Mouse (Mus musculus): ENCODE measurements around the gene Cd47. TPM values are rescaled to one million over a fixed set of nuclear protein-coding genes. Genes with fewer than 3 reads are reported as not detected.
A peak's percentile ranks its signal among the peaks of the same experiment; 100 is the strongest.

Gene Cd47
- 157 and 169 TPM in 2 replicates for polyA plus RNA-seq (2015; fragmentation: Nextera tagmentation; extraction: Ambion mirVana)

- Histone ChIP-seq H3K36me3 (ENCODE audit: control insufficient read depth, insufficient read depth, low read length) (no peaks in the 10 kb centered on the region), H3K4me3 (ENCODE audit: low read depth, low read length) (no peak within 1 kb of the TSS), H3K9ac (ENCODE audit: low read depth, low read length) (no peak within 1 kb of the TSS), H3K4me1 (ENCODE audit: control insufficient read depth, insufficient read depth, low read length) (peaks cover 8% of the 10 kb centered on the region), H3K27me3 (ENCODE audit: control insufficient read depth, insufficient read depth, low read depth, low read length) (no peaks in the 10 kb centered on the region), H3K27ac (ENCODE audit: low read length) (no peak within 1 kb of the TSS), H3K4me2 (ENCODE audit: low read length) (no peak within 1 kb of the TSS), H3K9me3 (replicated peaks; ENCODE audit: control insufficient read depth, low read length, poor library complexity, severe bottlenecking) (no peaks in the 10 kb centered on the region)
- ATAC-seq = no peak
- WGBS = 88% methylated on average over 10 of the region's 10 CpGs
Observed at GRCm38 (mm10) chr16:49799597-49800561, at the start of gene Cd47. Cd47 (plus strand) TSS chr16:49800533.

DNA sequence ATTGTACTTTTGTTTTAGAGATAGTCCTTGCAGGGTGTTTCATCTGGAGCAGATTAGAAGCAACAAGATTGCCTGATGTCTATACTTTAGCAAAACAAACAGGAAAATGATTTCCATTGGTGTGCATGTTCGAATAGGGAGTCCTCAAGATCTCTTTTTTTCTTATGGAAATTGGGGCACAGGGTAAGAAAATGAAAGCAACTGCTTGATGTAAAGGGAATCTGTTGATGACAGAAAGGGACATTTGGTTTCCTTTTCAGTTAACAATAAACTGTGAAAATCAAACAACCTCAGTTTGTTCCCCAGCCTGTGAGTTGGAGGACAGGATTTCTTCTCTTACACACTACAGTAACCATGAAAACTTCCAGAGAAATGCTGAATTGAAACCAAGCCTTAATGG, 47.4 kb upstream of the Cd47 start:
- peak; percentile 37; the same call in 1 of the 2 replicates for ATAC-seq
- Histone ChIP-seq H3K36me3 (ENCODE audit: control insufficient read depth, insufficient read depth, low read length) (no peaks in the 10 kb centered on the region), H3K27ac (ENCODE audit: low read length) (no peak overlapping the region), H3K4me2 (ENCODE audit: low read length) (no peak overlapping the region), H3K27me3 (ENCODE audit: control insufficient read depth, insufficient read depth, low read depth, low read length) (no peaks in the 10 kb centered on the region), H3K9me3 (replicated peaks; ENCODE audit: control insufficient read depth, low read length, poor library complexity, severe bottlenecking) (no peaks in the 10 kb centered on the region), H3K4me1 (ENCODE audit: control insufficient read depth, insufficient read depth, low read length) (no peaks in the 10 kb centered on the region), H3K4me3 (ENCODE audit: low read depth, low read length) (no peak overlapping the region), H3K9ac (ENCODE audit: low read depth, low read length) (no peak overlapping the region)
- 36% methylated on average over 1 of the region's 1 CpGs for WGBS

GRCm38 (mm10) chr16:49753318-49753717, 47.0 kb upstream of the Cd47 start:
- WGBS = 32% methylated on average over 3 of the region's 3 CpGs
- peak; percentile 78 for ATAC-seq
- Histone ChIP-seq H3K27me3 (ENCODE audit: control insufficient read depth, insufficient read depth, low read depth, low read length) (no peaks in the 10 kb centered on the region), H3K36me3 (ENCODE audit: control insufficient read depth, insufficient read depth, low read length) (no peaks in the 10 kb centered on the region), H3K4me3 (ENCODE audit: low read depth, low read length) (no peak overlapping the region), H3K4me2 (ENCODE audit: low read length) (no peak overlapping the region), H3K27ac (ENCODE audit: low read length) (no peak overlapping the region), H3K4me1 (ENCODE audit: control insufficient read depth, insufficient read depth, low read length) (no peaks in the 10 kb centered on the region), H3K9me3 (replicated peaks; ENCODE audit: control insufficient read depth, low read length, poor library complexity, severe bottlenecking) (no peaks in the 10 kb centered on the region), H3K9ac (ENCODE audit: low read depth, low read length) (no peak overlapping the region)

DNA sequence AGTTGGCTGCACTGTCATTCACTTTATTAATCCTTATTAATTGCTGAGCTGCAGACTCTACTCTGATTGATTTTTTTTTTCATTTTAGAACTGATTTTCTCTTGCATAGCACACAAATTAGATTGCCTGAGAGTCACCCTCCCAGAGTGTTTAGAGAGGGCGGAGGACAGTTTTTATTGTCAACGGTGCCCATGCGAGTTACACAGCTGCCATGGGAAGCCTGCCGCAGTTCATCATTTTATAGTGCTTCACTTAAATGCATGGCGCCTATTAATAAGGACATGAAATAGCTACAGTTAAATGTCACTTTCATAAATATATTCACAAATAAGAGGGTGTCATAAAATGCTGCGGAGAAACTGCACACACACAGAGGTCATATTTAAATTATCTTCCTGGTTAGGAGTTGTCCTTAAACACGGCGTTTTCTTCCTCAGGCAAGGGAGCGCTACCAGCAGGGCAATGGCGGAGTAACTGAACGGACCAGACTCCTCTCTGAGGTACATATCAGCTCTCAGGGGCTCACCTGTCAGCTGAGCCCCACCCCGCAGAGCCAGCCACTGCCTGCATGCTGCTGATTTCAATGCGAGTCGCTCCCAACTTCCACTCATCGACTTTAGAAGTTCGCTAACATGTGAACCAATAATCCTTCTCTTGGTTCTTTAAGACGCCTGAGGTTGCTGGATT, 39.7 kb upstream of the Cd47 start:
- Histone ChIP-seq H3K27ac (ENCODE audit: low read length) (no peak overlapping the region), H3K4me3 (ENCODE audit: low read depth, low read length) (no peak overlapping the region), H3K9ac (ENCODE audit: low read depth, low read length) (no peak overlapping the region), H3K4me1 (ENCODE audit: control insufficient read depth, insufficient read depth, low read length) (no peaks in the 10 kb centered on the region), H3K27me3 (ENCODE audit: control insufficient read depth, insufficient read depth, low read depth, low read length) (no peaks in the 10 kb centered on the region), H3K4me2 (ENCODE audit: low read length) (no peak overlapping the region), H3K9me3 (replicated peaks; ENCODE audit: control insufficient read depth, low read length, poor library complexity, severe bottlenecking) (no peaks in the 10 kb centered on the region), H3K36me3 (ENCODE audit: control insufficient read depth, insufficient read depth, low read length) (no peaks in the 10 kb centered on the region)
- no peak for ATAC-seq
- 78% methylated on average over 17 of the region's 17 CpGs for WGBS

- no peaks in the 10 kb centered on the region for H3K36me3 ChIP-seq (ENCODE audit: control insufficient read depth, insufficient read depth, low read length)
- H3K27me3 ChIP-seq (ENCODE audit: control insufficient read depth, insufficient read depth, low read depth, low read length) = no peaks in the 10 kb centered on the region
- no peak overlapping the region for H3K27ac ChIP-seq (ENCODE audit: low read length)
- no peak for ATAC-seq
- no peak overlapping the region for H3K4me2 ChIP-seq (ENCODE audit: low read length)
- no peak overlapping the region for H3K4me3 ChIP-seq (ENCODE audit: low read depth, low read length)
- H3K4me1 ChIP-seq (ENCODE audit: control insufficient read depth, insufficient read depth, low read length) = no peaks in the 10 kb centered on the region
- H3K9ac ChIP-seq (ENCODE audit: low read depth, low read length) = no peak overlapping the region
- 93% methylated on average over 5 of the region's 5 CpGs for WGBS
- H3K9me3 ChIP-seq (replicated peaks; ENCODE audit: control insufficient read depth, low read length, poor library complexity, severe bottlenecking) = no peaks in the 10 kb centered on the region
Observed at GRCm38 (mm10) chr16:49761981-49762380, 38.4 kb upstream of the Cd47 start.

DNA sequence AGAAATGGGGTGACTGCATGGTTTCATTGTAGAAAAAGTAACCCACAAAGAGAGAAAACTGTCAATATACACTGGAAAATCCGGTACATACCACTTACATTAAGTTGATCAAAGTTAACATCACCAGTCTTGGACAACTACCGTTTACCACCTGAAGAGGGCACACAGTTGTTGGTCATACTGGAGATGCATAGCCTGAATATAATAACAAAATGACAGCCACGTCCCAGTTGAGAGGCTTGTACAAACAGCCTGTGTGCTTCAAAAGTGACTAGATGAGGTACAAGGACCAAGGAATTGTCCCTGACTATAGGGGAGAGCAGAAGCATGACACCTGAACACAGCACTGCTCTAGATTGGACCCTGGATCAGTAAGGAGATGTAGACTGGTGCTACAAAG, 34.0 kb upstream of the Cd47 start:
- H3K36me3 ChIP-seq (ENCODE audit: control insufficient read depth, insufficient read depth, low read length) = no peaks in the 10 kb centered on the region
- H3K27ac ChIP-seq (ENCODE audit: low read length) = no peak overlapping the region
- H3K9me3 ChIP-seq (replicated peaks; ENCODE audit: control insufficient read depth, low read length, poor library complexity, severe bottlenecking) = no peaks in the 10 kb centered on the region
- no peak overlapping the region for H3K9ac ChIP-seq (ENCODE audit: low read depth, low read length)
- H3K4me1 ChIP-seq (ENCODE audit: control insufficient read depth, insufficient read depth, low read length) = no peaks in the 10 kb centered on the region
- ATAC-seq = no peak
- no peak overlapping the region for H3K4me3 ChIP-seq (ENCODE audit: low read depth, low read length)
- no peaks in the 10 kb centered on the region for H3K27me3 ChIP-seq (ENCODE audit: control insufficient read depth, insufficient read depth, low read depth, low read length)
- 67% methylated on average over 3 of the region's 3 CpGs for WGBS
- no peak overlapping the region for H3K4me2 ChIP-seq (ENCODE audit: low read length)

DNA sequence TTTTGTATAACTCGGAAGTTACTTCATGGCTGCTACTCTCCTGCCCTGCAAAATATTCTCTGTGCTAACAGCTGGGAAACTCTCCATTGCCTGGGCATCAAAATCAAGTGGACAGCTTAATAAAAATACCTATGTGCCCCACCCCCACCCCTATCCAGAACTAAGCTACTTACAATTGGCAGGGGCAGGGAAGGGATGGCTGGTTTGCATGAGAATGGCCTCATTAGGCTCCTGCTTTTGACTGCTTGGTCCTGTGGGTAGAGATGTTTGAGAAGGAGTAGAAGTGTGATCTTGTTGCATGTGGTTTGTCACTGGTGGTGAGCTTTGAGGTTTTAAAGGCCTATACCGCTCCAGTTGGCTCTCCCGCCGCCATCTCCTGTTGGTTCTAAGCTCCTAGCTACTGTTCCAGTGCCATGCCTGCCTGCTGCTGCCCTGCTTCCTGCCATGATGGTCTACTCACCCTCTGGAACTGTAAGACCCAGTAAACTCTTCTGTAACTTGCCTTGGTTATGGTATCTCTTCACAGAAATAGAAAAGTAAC, 31.8 kb upstream of the Cd47 start:
- Histone ChIP-seq H3K4me1 (ENCODE audit: control insufficient read depth, insufficient read depth, low read length) (no peaks in the 10 kb centered on the region), H3K9me3 (replicated peaks; ENCODE audit: control insufficient read depth, low read length, poor library complexity, severe bottlenecking) (no peaks in the 10 kb centered on the region), H3K27me3 (ENCODE audit: control insufficient read depth, insufficient read depth, low read depth, low read length) (no peaks in the 10 kb centered on the region), H3K27ac (ENCODE audit: low read length) (no peak overlapping the region), H3K36me3 (ENCODE audit: control insufficient read depth, insufficient read depth, low read length) (no peaks in the 10 kb centered on the region), H3K4me3 (ENCODE audit: low read depth, low read length) (no peak overlapping the region), H3K4me2 (ENCODE audit: low read length) (no peak overlapping the region), H3K9ac (ENCODE audit: low read depth, low read length) (no peak overlapping the region)
- WGBS = 77% methylated on average over 4 of the region's 4 CpGs
- no peak for ATAC-seq

DNA sequence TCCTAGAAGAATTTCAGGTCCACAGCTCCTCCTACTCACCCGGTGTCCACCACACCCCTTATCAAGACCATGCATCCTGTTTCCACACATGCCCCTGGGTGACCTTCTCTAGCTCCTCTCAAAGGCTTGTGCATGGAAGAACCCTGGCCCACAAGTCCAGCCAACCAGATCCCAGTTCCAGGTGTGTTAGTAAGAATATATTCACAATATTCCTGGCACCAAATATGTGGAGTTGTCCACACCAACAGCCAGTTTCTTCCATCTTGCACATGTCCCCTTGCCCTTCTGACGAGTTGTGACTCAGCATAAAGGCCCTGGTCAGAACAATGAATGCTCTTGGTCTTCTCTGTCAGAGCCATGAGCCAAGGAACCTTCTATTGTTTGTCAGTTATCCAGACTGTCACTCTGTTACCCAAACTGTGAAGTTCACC, 30.5 kb upstream of the Cd47 start:
- ATAC-seq = no peak
- H3K27me3 ChIP-seq (ENCODE audit: control insufficient read depth, insufficient read depth, low read depth, low read length) = no peaks in the 10 kb centered on the region
- H3K27ac ChIP-seq (ENCODE audit: low read length) = no peak overlapping the region
- H3K4me2 ChIP-seq (ENCODE audit: low read length) = no peak overlapping the region
- no peaks in the 10 kb centered on the region for H3K4me1 ChIP-seq (ENCODE audit: control insufficient read depth, insufficient read depth, low read length)
- no peak overlapping the region for H3K9ac ChIP-seq (ENCODE audit: low read depth, low read length)
- H3K36me3 ChIP-seq (ENCODE audit: control insufficient read depth, insufficient read depth, low read length) = no peaks in the 10 kb centered on the region
- no peak overlapping the region for H3K4me3 ChIP-seq (ENCODE audit: low read depth, low read length)
- no peaks in the 10 kb centered on the region for H3K9me3 ChIP-seq (replicated peaks; ENCODE audit: control insufficient read depth, low read length, poor library complexity, severe bottlenecking)
- 86% methylated on average over 2 of the region's 2 CpGs for WGBS
